Mouse (Mus musculus): Measurements from ENCODE around the gene Glrb. TPM values are rescaled to one million over a fixed set of nuclear protein-coding genes. Genes with fewer than 3 reads are reported as not detected.
A peak's percentile ranks its signal among the peaks of the same experiment; 100 is the strongest.

Glrb gene
- 139 and 142 TPM in 2 replicates for polyA plus RNA-seq (2012; rRNA removed)

- Histone ChIP-seq H3K4me3 (ENCODE audit: insufficient read depth, low read length) (peak within 1 kb of the TSS; percentile 89), H3K4me1 (ENCODE audit: control insufficient read depth, insufficient read depth, low read length) (no peaks in the 10 kb centered on the region), H3K27ac (ENCODE audit: insufficient read depth, low read length) (peak within 1 kb of the TSS; percentile 91)
- TF ChIP-seq CTCF (IDR thresholded peaks at IDR 0.05; ENCODE audit: extremely low read depth, insufficient read depth, low read length) (no peak), POLR2A (IDR thresholded peaks at IDR 0.05; ENCODE audit: extremely low read depth, insufficient read depth, low read length) (peak; percentile 79)
These were observed at the start of gene Glrb for GRCm38 (mm10) chr3:80913111-80913778. TSS of gene Glrb (minus strand) at chr3:80913660.

GRCm38 (mm10) chr3:80959965-80960364 lies 46.5 kb upstream of the Glrb start:
- no peak overlapping the region for H3K27ac ChIP-seq (ENCODE audit: insufficient read depth, low read length)
- no peaks in the 10 kb centered on the region; the same call in 1 of the 2 replicates for H3K4me1 ChIP-seq (ENCODE audit: control insufficient read depth, insufficient read depth, low read length)
- no peak overlapping the region for H3K4me3 ChIP-seq (ENCODE audit: insufficient read depth, low read length)
- no peak for TF ChIP-seq CTCF (IDR thresholded peaks at IDR 0.05; ENCODE audit: extremely low read depth, insufficient read depth, low read length)
- no peak for TF ChIP-seq POLR2A (IDR thresholded peaks at IDR 0.05; ENCODE audit: extremely low read depth, insufficient read depth, low read length)

- H3K27ac ChIP-seq (ENCODE audit: insufficient read depth, low read length): no peak overlapping the region
- H3K4me1 ChIP-seq (ENCODE audit: control insufficient read depth, insufficient read depth, low read length): no peaks in the 10 kb centered on the region; the same call in 1 of the 2 replicates
- no peak overlapping the region for H3K4me3 ChIP-seq (ENCODE audit: insufficient read depth, low read length)
- TF ChIP-seq CTCF (IDR thresholded peaks at IDR 0.05; ENCODE audit: extremely low read depth, insufficient read depth, low read length) (peak; percentile 88), POLR2A (IDR thresholded peaks at IDR 0.05; ENCODE audit: extremely low read depth, insufficient read depth, low read length) (no peak)
These were observed 45.1 kb upstream of the Glrb start for GRCm38 (mm10) chr3:80958591-80958990.

- Histone ChIP-seq H3K4me1 (ENCODE audit: control insufficient read depth, insufficient read depth, low read length) (no peaks in the 10 kb centered on the region), H3K27ac (ENCODE audit: insufficient read depth, low read length) (peak overlapping the region; percentile 91), H3K4me3 (ENCODE audit: insufficient read depth, low read length) (peak overlapping the region; percentile 89)
- TF ChIP-seq POLR2A (IDR thresholded peaks at IDR 0.05; ENCODE audit: extremely low read depth, insufficient read depth, low read length): no peak
- no peak for TF ChIP-seq CTCF (IDR thresholded peaks at IDR 0.05; ENCODE audit: extremely low read depth, insufficient read depth, low read length)
These were observed 372 bp upstream of the Glrb start for GRCm38 (mm10) chr3:80913779-80914284.

DNA sequence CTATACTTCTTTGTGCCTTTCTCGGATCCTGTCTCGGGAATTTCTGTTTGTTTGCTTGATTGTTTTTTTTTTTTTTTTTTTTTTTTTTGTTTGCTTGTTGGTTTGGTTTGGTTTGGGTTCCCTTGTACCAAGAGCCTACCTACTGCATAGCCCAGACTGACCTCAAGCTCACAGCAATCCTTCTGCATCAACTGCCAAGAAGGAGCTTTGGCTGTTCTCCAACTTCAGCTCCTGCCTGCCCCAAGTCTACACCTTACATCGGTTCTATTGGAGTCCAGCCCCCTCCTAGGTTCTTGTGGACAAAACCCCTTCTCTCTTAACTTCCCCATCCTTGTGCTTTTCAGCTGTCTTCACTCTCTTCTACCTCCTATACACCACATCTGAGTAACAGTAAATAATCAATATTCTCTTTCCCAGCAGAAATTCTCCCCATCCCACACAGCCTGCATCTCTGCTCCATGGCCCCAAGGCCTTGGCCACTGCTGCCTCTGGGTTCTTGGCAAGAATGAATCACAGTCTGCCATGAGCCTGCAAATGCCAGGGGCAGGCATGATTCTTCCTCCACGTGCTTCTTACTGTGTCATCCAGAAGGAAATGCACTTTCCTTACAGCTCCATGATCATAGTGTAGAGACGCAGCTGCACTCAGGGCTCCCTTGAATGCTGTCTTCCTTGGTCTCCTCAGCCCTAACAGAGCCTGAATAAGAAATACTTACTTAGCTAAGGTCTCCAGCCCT lies 18.5 kb downstream of the Glrb start:
- no peak overlapping the region for H3K4me3 ChIP-seq (ENCODE audit: insufficient read depth, low read length)
- H3K4me1 ChIP-seq (ENCODE audit: control insufficient read depth, insufficient read depth, low read length): peaks cover 3% of the 10 kb centered on the region; the same call in 1 of the 2 replicates
- no peak overlapping the region for H3K27ac ChIP-seq (ENCODE audit: insufficient read depth, low read length)
- TF ChIP-seq POLR2A (IDR thresholded peaks at IDR 0.05; ENCODE audit: extremely low read depth, insufficient read depth, low read length) (no peak), CTCF (IDR thresholded peaks at IDR 0.05; ENCODE audit: extremely low read depth, insufficient read depth, low read length) (no peak)

DNA sequence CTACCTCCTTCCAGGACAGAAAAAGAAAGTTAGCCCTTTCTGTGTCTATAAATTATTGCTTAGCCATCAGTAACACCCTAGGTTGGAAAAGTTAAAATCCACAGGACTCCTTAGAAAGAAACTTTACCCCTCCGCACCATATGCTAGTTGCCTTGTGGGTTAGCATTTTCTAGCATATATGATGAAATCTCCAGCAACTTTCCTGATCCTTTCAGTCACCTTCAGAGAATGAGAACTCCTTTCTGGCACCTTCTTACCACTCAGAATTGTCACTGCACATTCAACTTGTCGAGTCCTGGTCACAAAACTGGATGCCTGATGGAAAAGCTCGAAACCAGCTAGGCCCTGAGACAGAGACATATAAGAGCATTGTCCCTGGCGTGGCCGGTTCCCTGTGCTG lies 19.1 kb downstream of the Glrb start:
- H3K27ac ChIP-seq (ENCODE audit: insufficient read depth, low read length): no peak overlapping the region
- H3K4me1 ChIP-seq (ENCODE audit: control insufficient read depth, insufficient read depth, low read length): peaks cover 3% of the 10 kb centered on the region; the same call in 1 of the 2 replicates
- no peak for TF ChIP-seq POLR2A (IDR thresholded peaks at IDR 0.05; ENCODE audit: extremely low read depth, insufficient read depth, low read length)
- no peak overlapping the region for H3K4me3 ChIP-seq (ENCODE audit: insufficient read depth, low read length)

DNA sequence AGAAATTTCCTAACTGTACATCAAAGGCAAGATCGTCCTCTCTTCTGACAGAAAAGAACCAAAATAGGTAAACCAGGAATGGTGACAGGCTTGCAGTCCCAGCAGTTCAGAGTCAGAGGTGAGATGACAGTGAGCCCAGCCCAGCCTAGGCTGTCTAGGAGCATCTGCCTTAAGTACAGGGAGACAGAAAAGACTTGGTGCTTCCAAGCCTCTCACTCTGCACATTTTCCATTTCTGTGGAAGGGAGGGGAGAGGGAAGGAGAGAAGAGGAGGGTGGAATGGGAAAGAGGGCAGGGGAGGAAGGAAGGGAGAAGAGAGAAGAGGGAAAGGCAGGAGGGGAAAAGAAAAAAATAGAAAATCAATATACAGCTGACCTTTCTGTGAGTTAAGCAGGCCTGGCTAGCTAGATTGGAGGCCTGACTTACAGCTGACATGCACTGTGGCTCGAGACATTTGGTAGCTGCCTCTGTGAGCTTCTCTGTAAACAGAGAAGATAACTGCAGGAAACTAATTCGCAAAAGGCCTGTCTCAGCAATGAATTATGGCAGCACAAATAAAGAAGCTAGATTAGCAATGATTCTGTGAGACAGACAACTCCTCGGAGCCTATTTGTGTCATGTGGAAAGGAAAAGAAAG lies 20.3 kb downstream of the Glrb start:
- Histone ChIP-seq H3K4me1 (ENCODE audit: control insufficient read depth, insufficient read depth, low read length) (peaks cover 3% of the 10 kb centered on the region; the same call in 1 of the 2 replicates), H3K27ac (ENCODE audit: insufficient read depth, low read length) (no peak overlapping the region), H3K4me3 (ENCODE audit: insufficient read depth, low read length) (no peak overlapping the region)
- TF ChIP-seq POLR2A (IDR thresholded peaks at IDR 0.05; ENCODE audit: extremely low read depth, insufficient read depth, low read length): no peak

GRCm38 (mm10) chr3:80891087-80891486 lies 22.4 kb downstream of the Glrb start:
- Histone ChIP-seq H3K4me3 (ENCODE audit: insufficient read depth, low read length) (no peak overlapping the region), H3K4me1 (ENCODE audit: control insufficient read depth, insufficient read depth, low read length) (peaks cover 3% of the 10 kb centered on the region; the same call in 1 of the 2 replicates), H3K27ac (ENCODE audit: insufficient read depth, low read length) (0 out of 2 replicates have a peak overlapping the region, but pooled peaks have one; percentile 23)
- TF ChIP-seq POLR2A (IDR thresholded peaks at IDR 0.05; ENCODE audit: extremely low read depth, insufficient read depth, low read length) (no peak), CTCF (IDR thresholded peaks at IDR 0.05; ENCODE audit: extremely low read depth, insufficient read depth, low read length) (no peak)

- no peaks in the 10 kb centered on the region for H3K4me1 ChIP-seq (ENCODE audit: control insufficient read depth, insufficient read depth, low read length)
- TF ChIP-seq POLR2A (IDR thresholded peaks at IDR 0.05; ENCODE audit: extremely low read depth, insufficient read depth, low read length) (no peak), CTCF (IDR thresholded peaks at IDR 0.05; ENCODE audit: extremely low read depth, insufficient read depth, low read length) (no peak)
- no peak overlapping the region for H3K4me3 ChIP-seq (ENCODE audit: insufficient read depth, low read length)
- H3K27ac ChIP-seq (ENCODE audit: insufficient read depth, low read length): no peak overlapping the region
These were observed 28.3 kb downstream of the Glrb start for GRCm38 (mm10) chr3:80885174-80885573.
